Mouse (Mus musculus) MEL (cell line): ENCODE data around the gene Vdac2. TPM values are rescaled to one million over a fixed set of nuclear protein-coding genes. Genes with fewer than 3 reads are reported as not detected.
A peak's percentile ranks its signal among the peaks of the same experiment; 100 is the strongest.

Experiments
- DNase-seq: peaks from one replicate; pipeline ENCODE4 v3.0.0; 2011; ENCODE audit warnings: low read depth, low spot score
- H3K27ac ChIP-seq: 2 replicates; pipeline ENCODE4 v1.5.1; 2012; ENCODE audit warnings: low read depth, mild to moderate bottlenecking, control low read depth, low read length, moderate library complexity; ENCODE audit not compliant: control insufficient read depth
- H3K27me3 ChIP-seq, 2 experiments: fragments of 150-350 bp in 1 of 2; sonication (generic) in 1 of 2; 2 replicates each; pipeline ENCODE4 v1.6.1; 2012; ENCODE audit warnings: low read length in 2 of 2, mild to moderate bottlenecking in 2 of 2, improper control_type of control experiment in 1 of 2, moderate library complexity in 1 of 2; ENCODE audit not compliant: insufficient read depth in 2 of 2, control insufficient read depth in 1 of 2
- H3K36me3 ChIP-seq, 2 experiments: 2 replicates each; pipeline ENCODE4 v1.6.1; 2012 to 2014; ENCODE audit warnings: low read length in 2 of 2, improper control_type of control experiment in 1 of 2, inconsistent platforms in 1 of 2, mild to moderate bottlenecking in 1 of 2; ENCODE audit not compliant: insufficient read depth in 2 of 2, control insufficient read depth in 1 of 2
- H3K4me1 ChIP-seq, 2 experiments: fragments of 150-350 bp in 1 of 2; sonication (generic) in 1 of 2; 2 replicates each; pipeline ENCODE4 v1.6.1; 2012; ENCODE audit warnings: low read length in 2 of 2, improper control_type of control experiment in 1 of 2, mild to moderate bottlenecking in 1 of 2; ENCODE audit not compliant: insufficient read depth in 2 of 2, control insufficient read depth in 1 of 2
- H3K4me3 ChIP-seq, 2 experiments: fragments of 150-350 bp in 1 of 2; sonication (generic) in 1 of 2; 2 replicates each; pipeline ENCODE4 v1.5.1; 2012; ENCODE audit warnings: low read depth in 2 of 2, low read length in 2 of 2, mild to moderate bottlenecking in 2 of 2, moderate library complexity in 2 of 2, control low read depth in 1 of 2, improper control_type of control experiment in 1 of 2; ENCODE audit not compliant: control insufficient read depth in 1 of 2, insufficient read depth in 1 of 2
- H3K79me2 ChIP-seq: 2 replicates; pipeline ENCODE4 v1.6.1; 2012; ENCODE audit warnings: mild to moderate bottlenecking, low read length, moderate library complexity; ENCODE audit not compliant: control insufficient read depth, poor library complexity, insufficient read depth
- H3K9ac ChIP-seq: 2 replicates; pipeline ENCODE4 v1.6.1; 2012; ENCODE audit warnings: low read depth, mild to moderate bottlenecking, control low read depth, low read length, moderate library complexity; ENCODE audit not compliant: control insufficient read depth, poor library complexity, severe bottlenecking
- H3K9me3 ChIP-seq: fragments of 150-350 bp; sonication (generic); replicated peaks from 2 replicates; pipeline ENCODE4 v1.6.1; 2012; ENCODE audit warnings: mild to moderate bottlenecking, low read length, improper control_type of control experiment, moderate library complexity; ENCODE audit not compliant: insufficient read depth
- GATA1 ChIP-seq: IDR thresholded peaks from 2 replicates; pipeline ENCODE4 v1.6.1; 2011; ENCODE audit warnings: low read depth, low read length, improper control_type of control experiment
- HCFC1 ChIP-seq: IDR thresholded peaks from 2 replicates; pipeline ENCODE4 v1.6.1; 2012; ENCODE audit warnings: low read depth, mild to moderate bottlenecking, inconsistent platforms, low read length, improper control_type of control experiment, moderate library complexity
- KAT2A ChIP-seq: conservative IDR thresholded peaks from 2 replicates; pipeline ENCODE4 v1.6.1; 2012; ENCODE audit warnings: low read depth, low read length, improper control_type of control experiment, inconsistent platforms
- MAX ChIP-seq: IDR thresholded peaks from 2 replicates; pipeline ENCODE4 v1.6.1; 2011; ENCODE audit warnings: low read length, improper control_type of control experiment
- MAZ ChIP-seq: IDR thresholded peaks from 2 replicates; pipeline ENCODE4 v1.6.1; 2012; ENCODE audit warnings: low read depth, mild to moderate bottlenecking, inconsistent platforms, low read length, improper control_type of control experiment
- MXI1 ChIP-seq: IDR thresholded peaks from 2 replicates; pipeline ENCODE4 v1.6.1; 2011; ENCODE audit warnings: mild to moderate bottlenecking, low read depth, low read length, improper control_type of control experiment
- MYC ChIP-seq: IDR thresholded peaks from 2 replicates; pipeline ENCODE4 v1.6.1; 2011; ENCODE audit warnings: low read depth, mild to moderate bottlenecking, low read length, improper control_type of control experiment, moderate library complexity
- NELFE ChIP-seq: IDR thresholded peaks from 2 replicates; pipeline ENCODE4 v1.6.1; 2011; ENCODE audit warnings: low read depth, low read length, improper control_type of control experiment
- POLR2A ChIP-seq, 2 experiments: IDR thresholded peaks; 2 replicates each; pipeline ENCODE4 v1.6.1; 2011 to 2012; ENCODE audit warnings: low read length in 2 of 2, mild to moderate bottlenecking in 2 of 2, control low read depth in 1 of 2, improper control_type of control experiment in 1 of 2, low read depth in 1 of 2, moderate library complexity in 1 of 2; ENCODE audit not compliant: control insufficient read depth in 1 of 2, insufficient read depth in 1 of 2, poor library complexity in 1 of 2
- POLR2AphosphoS5 ChIP-seq: IDR thresholded peaks from 2 replicates; pipeline ENCODE4 v1.6.1; 2012; ENCODE audit warnings: low read depth, borderline replicate concordance, mild to moderate bottlenecking, inconsistent platforms, low read length, moderate library complexity, mixed read lengths
- SIN3A ChIP-seq: IDR thresholded peaks from 2 replicates; pipeline ENCODE4 v1.6.1; 2012; ENCODE audit warnings: low read length, improper control_type of control experiment, inconsistent platforms
- USF2 ChIP-seq, 2 experiments: IDR thresholded peaks; 2 replicates each; pipeline ENCODE4 v1.6.1; 2011 to 2012; ENCODE audit warnings: improper control_type of control experiment in 2 of 2, low read length in 2 of 2, borderline replicate concordance in 1 of 2, inconsistent platforms in 1 of 2, low read depth in 1 of 2, mild to moderate bottlenecking in 1 of 2; ENCODE audit not compliant: insufficient read depth in 1 of 2
- ZMIZ1 ChIP-seq: IDR thresholded peaks from 2 replicates; pipeline ENCODE4 v1.6.1; 2012; ENCODE audit warnings: low read depth, mild to moderate bottlenecking, inconsistent platforms, low read length, improper control_type of control experiment, moderate library complexity
- polyA plus RNA-seq, 2 experiments: library from polyadenylated mRNA; stranded (reverse) in 1 of 2; unstranded in 1 of 2; fragments of >175 nt in 1 of 2; fragments of >200 nt in 1 of 2; gene quantifications; 2 replicates each; pipeline versions ENCODE4 v1.2.1 to v1.2.4; 2012; ENCODE audit warnings: low replicate concordance in 2 of 2, low read depth in 1 of 2; ENCODE audit not compliant: insufficient read length in 2 of 2, insufficient read depth in 1 of 2, missing spikeins in 1 of 2
- total RNA-seq: library from RNA; depleted of rRNA; stranded (reverse); fragments of 300-350 nt; gene quantifications from 2 replicates; pipeline ENCODE4 v1.2.3, GENCODE M21; 2012

Gene Vdac2
- total and polyA plus RNA-seq, 3 experiments: 74.9 to 327 (median 247) TPM

DNA sequence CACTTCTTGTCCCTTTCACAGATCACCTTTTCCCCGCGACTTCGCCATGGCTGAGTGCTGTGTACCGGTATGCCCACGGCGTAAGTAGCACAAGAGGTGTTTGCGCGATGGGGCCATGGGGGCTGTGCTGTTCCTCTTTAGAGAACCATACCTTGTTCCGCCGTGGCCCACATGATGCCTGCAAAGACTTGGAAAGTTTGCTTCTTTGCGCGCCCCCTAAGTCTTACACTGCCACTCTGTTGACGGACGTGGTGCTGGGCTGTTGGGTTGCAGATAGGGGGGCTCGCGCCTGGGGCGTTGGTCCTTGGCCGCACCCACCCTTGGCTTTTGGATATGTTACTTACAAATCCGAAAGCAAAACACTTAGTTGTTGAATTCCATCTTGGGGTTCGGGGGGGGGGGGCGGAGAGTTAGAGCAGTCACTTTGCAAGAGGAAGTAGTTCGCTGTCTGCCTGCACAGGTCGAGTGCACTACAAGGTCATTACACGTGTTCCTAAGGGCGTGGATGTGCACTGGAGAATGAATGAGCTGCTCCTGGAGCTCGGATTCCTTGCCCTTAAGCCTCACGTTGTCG, 6.9 kb downstream of the Vdac2 start:
- Histone ChIP-seq H3K79me2 (peaks cover 45% of the 10 kb centered on the region), H3K9ac (peak overlapping the region; percentile 92), H3K36me3 (peaks cover 28 to 35% of the 10 kb centered on the region in 2 experiments), H3K9me3 (no peaks in the 10 kb centered on the region), H3K27ac (peak overlapping the region; percentile 90), H3K4me3 (peak overlapping the region; percentile 95 to 99), H3K4me1 (peaks cover 10 to 19% of the 10 kb centered on the region in 2 experiments), H3K27me3 (no peaks in the 10 kb centered on the region)
- TF ChIP-seq MXI1 (peak; percentile 97), MAX (peak; percentile 85), HCFC1 (0 out of 2 replicates have a peak, but pooled peaks have one; percentile 20), MAZ (no peak), GATA1 (no peak), NELFE (no peak), KAT2A (0 out of 2 replicates have a peak, but pooled peaks have one; percentile 3), ZMIZ1 (no peak), MYC (peak; percentile 88), SIN3A (peak; percentile 84)
- DNase-seq: peak; percentile 76

- H3K4me1 ChIP-seq: peaks cover 7% of the 10 kb centered on the region in 2 experiments; a peak in 3 of 4 replicates
- TF ChIP-seq MYC (no peak), POLR2AphosphoS5 (no peak), POLR2A (IDR thresholded peaks at IDR 0.05; ENCODE audit: control insufficient read depth in 1 of 2, insufficient read depth in 1 of 2, low read depth in 1 of 2, low read length in 2 of 2, poor library complexity in 1 of 2) (peak in 1 of 2 experiments; percentile 12; a peak in 1 of 4 replicates), USF2 (IDR thresholded peaks at IDR 0.05; ENCODE audit: borderline replicate concordance in 1 of 2, insufficient read depth in 1 of 2, low read depth in 1 of 2, low read length in 2 of 2) (no peak)
- peaks cover 31% of the 10 kb centered on the region for H3K79me2 ChIP-seq
- no peak for DNase-seq
- H3K9me3 ChIP-seq: no peaks in the 10 kb centered on the region
- H3K9ac ChIP-seq: no peak overlapping the region
- no peak overlapping the region for H3K27ac ChIP-seq
- H3K27me3 ChIP-seq: no peaks in the 10 kb centered on the region
- no peak overlapping the region for H3K4me3 ChIP-seq
- H3K36me3 ChIP-seq: peaks cover 19 to 60% of the 10 kb centered on the region in 2 experiments
These were observed 13.4 kb downstream of the Vdac2 start for GRCm38 (mm10) chr14:21838336-21839017.
